Mouse (Mus musculus): ENCODE results near the gene Ralbp1.

Gene Ralbp1

DNA sequence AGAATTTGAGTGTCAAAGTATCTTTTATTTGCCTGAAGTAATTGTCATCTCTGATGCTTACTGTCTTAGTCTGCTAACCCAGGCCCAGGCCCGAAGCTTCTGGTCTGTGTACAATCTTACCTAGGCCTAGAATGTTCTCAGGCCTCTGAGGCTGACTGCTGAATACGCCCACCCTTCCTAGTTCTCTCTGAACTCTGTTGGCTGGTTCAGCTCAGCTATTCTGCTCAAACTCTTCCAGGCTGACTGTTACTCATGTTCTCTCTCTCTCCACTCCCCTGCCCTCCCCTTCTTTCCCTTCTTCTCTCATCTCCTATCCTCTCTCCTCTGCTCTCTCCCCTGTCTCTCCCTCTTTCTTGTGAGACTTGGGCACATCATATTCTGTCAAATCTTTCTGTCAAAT lies 79.2 kb downstream of the Ralbp1 start:
- no peak for ATAC-seq (ENCODE audit: insufficient number of reproducible peaks, low FRiP score, low TSS enrichment)

DNA sequence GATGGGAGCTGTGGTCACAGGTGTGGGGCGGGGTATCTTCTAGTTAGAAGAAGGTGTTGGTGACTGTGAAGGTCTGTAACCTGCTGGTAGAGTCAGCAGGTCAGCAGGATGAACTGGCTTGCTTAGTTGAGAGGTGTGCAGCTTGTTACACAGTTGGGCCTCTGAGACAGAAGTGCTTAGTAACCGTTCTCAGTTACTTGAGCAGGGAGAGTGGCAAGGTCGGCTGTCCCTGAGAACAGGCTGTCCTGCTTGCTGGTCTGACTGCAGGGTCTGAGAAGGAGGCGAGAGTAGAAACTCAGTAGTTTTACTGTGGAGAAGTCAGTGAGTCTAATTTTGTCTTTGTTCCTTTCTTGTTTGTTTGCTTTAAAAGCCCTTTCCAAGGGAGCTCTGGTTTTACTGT lies 79.6 kb downstream of the Ralbp1 start:
- ATAC-seq (ENCODE audit: insufficient number of reproducible peaks, low FRiP score, low TSS enrichment): no peak

GRCm38 (mm10) chr17:65802026-65802425 lies 83.6 kb downstream of the Ralbp1 start:
- ATAC-seq (ENCODE audit: insufficient number of reproducible peaks, low FRiP score, low TSS enrichment): no peak

GRCm38 (mm10) chr17:65800451-65800850 lies 85.1 kb downstream of the Ralbp1 start:
- no peak for ATAC-seq (ENCODE audit: insufficient number of reproducible peaks, low FRiP score, low TSS enrichment)

- ATAC-seq (ENCODE audit: insufficient number of reproducible peaks, low FRiP score, low TSS enrichment): no peak
These were observed 86.2 kb downstream of the Ralbp1 start for GRCm38 (mm10) chr17:65799353-65799752.

- no peak for ATAC-seq (ENCODE audit: insufficient number of reproducible peaks, low FRiP score, low TSS enrichment)
These were observed 87.2 kb downstream of the Ralbp1 start for GRCm38 (mm10) chr17:65798446-65798845.
